Mouse (Mus musculus) CH12.LX (cell line): ENCODE measurements around the gene Psma3.

Experiments
- RAD21 ChIP-seq: IDR thresholded peaks from 2 replicates; pipeline ENCODE4 v1.6.1; 2011; ENCODE audit warnings: low read depth, mild to moderate bottlenecking, low read length, improper control_type of control experiment, moderate library complexity
- ZNF384 ChIP-seq: IDR thresholded peaks from 2 replicates; pipeline ENCODE4 v1.6.1; 2012; ENCODE audit warnings: low read depth, low read length, improper control_type of control experiment, inconsistent platforms

GRCm38 (mm10) chr12:70968141-70968790 is 6.2 kb upstream of the Psma3 start:
- TF ChIP-seq ZNF384 (no peak), RAD21 (peak; percentile 3; the same call in 1 of the 2 replicates)
